Mouse (Mus musculus) 3T3-L1 (cell line): Measurements from ENCODE around the gene Gm28845.
"Not testable (repeated sequence)": the region's sequence is repeated elsewhere in the genome, so short reads cannot be mapped to it uniquely, and the experiment has no call there.

Source experiments
- DNase-seq: peaks from one replicate; pipeline ENCODE4 v3.0.0-alpha.2; 2015; ENCODE audit warnings: low read depth, low spot score

Gm28845 gene

DNA sequence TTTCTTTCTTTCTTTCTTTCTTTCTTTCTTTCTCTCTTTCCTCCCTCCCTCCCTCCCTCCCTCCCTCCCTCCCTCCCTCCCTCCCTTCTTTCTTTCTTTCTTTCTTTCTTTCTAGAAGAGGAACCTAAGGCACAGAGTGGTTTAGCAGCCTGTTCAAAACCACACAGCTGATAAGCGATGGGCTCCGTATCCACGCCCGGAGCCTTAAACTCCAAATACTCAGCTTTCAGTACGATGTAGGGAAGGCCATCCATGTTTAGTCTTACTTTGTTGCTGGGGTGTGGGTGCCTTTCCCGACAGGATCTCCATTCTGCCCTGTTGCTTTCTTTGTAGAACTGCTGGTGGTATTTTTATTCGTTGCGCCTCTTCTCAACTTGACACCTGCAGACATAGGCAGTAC, 10.2 kb downstream of the Gm28845 start:
- DNase-seq: no peak

DNA sequence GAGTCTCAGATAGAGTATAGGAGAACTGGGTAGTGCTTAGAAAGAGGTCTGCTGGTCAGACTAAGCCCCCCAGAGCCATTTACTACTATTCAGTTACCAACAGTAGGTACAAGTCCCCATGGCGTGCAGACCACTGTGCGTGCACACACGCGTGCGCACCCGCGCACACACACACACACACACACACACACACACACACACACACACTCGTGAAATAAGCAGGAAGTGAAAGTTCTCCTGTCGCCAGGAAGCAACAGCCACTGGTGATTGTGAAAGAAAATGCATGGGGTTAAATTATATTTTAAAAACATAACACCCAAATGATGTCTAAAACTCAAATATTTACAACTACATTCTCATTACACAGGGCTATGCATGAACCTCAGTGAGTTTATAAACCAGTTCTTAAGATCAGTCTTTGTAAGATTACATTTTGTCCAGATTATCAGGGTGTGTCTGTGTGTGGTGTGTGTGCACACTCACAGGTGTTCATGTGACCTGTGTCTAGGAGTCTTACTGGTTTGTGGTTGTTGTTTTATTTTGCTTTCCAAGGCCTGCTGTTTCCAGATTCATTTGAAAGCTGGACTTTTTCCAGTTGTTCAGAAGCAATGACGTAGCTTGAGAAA, 11.6 kb downstream of the Gm28845 start:
- no peak for DNase-seq

DNA sequence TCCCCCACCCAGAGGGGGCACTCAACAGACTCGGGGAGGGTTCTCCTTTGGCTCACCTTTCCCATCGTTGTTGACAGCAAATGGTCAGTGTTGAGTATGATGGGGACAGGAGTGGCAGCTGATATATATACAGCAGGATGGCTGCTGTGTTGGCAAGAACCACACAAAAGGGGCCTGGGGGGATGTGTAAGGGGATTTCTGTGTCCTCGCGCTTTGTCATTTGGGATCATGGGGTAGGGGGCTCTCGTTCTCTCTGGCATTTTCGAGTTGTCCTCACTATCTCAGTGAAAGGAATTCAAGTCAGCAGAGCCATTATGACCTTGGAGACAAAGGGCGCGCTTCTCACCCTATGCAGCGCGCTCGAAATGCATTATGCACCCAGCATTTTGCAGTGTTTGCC, 16.1 kb downstream of the Gm28845 start, which contains the start of gene Cryga:
TSS of gene Cryga (minus strand) at position 101 of the 400 bp plus-strand sequence.
- no peak for DNase-seq

DNA sequence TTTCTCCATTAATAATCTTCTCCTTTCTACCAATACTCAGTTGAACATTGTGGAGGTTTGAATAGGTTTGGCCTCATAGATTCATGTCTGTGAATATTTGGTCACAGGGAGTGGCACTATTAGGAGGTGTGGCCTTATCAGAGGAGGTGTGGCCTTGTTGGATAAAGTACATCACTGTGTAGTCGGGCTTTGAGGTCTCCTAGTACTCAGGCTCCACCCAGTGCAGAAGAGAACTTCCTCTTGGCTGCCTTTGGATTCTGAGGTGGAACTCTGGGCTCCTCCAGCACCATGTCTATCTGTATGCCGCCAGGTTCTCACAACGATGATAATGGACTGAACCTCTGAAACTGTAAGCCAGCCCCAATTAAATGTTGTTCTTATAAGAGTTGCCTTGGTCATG, 22.4 kb downstream of the Gm28845 start:
- DNase-seq: no peak

DNA sequence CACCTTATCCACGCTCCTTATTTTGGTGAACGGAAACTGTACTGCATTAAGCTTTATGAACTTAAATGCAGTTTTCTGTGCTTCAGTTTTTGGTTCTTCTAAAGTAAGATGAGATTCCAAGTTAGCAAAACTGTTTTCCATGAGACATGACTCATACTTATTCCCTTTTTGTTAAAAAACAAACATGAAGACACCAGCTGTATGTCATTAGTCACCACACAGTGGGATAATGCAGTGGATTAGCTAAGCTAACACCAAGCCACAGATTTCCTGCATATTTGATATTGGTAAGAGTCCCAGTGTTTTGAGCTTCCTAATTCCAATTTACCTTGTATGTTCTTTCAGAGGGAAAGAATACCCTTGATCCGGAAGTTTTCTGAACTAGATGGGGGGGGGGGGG, 27.8 kb downstream of the Gm28845 start:
- DNase-seq: peak; percentile 72

DNA sequence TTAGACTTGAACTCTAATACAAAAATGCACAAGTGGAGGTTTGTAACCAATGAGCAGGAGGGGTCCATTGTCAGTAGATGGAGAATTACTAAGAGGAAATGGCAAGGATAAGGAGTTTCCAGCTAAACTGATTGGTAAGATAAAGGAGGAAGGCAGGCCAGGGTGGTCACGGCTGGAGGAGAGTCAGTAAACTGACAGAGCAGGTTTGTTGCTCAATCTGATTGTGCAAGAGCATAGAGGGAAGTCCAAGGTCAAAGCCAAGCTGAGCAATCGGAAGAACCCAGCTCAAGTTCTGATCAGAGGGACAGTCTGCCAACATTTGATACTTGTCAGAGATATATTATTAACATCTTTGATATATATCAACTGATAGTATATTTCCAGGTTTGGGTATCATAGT, 29.0 kb downstream of the Gm28845 start:
- peak; percentile 58 for DNase-seq

DNA sequence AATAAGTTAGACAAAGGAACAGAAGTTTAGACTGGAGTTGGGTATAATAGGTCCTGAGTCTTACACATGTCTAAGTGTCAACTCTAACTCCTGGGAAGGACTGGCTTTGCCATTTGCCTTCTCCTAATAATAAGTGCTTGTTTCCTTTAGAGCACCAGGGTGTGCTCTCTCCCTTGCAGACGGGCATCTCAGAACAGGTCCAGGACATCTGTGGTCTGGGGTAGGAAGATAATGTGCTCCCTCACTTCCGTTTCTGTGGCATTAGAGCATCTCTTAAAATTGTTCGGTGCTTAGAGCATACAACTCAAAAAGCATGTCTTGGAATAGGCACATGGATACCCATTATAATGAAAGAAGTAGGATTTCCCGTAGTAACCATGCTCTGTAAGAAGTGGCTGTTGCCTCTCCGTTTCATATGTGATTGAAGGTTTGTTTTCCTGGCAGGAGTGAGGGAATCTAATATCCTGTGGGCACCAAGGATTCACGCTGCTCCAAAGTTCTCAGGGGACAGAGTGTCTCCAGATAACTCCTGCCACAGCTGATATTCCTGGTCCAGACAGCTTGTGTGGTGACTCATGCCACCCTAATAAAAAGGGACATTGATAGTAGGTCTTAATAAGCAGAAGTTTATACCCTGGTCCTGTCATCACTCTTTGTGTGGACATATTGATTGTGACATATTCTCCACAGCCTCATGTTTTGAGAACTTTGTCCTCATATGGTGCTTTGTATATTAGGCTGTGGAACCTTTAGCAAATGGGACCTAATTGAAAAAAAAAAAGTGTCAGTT, 30.6 kb downstream of the Gm28845 start:
- no peak for DNase-seq

DNA sequence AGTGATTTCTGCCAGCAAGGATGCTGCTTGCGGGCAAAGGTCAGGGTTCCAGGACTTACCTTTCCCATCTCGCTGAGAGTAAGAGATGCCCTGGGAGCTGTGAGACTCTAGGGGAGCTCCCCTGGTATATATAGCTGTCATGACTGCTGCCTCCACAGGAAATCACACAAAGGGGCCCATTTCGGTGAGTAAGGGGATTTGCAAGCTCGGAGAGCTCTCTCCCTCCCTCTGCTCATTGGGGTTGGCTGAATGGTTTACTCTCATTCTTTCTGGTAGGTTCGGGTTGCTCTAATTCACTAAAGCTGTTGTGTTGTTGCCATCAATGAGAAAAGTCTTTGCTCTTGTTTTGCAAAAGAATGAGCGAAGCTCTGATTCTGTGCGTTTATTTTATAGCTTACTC, 37.2 kb downstream of the Gm28845 start, which contains the start of gene Crygb:
TSS of gene Crygb (minus strand) at position 101 of the 400 bp plus-strand sequence.
- DNase-seq: no peak

DNA sequence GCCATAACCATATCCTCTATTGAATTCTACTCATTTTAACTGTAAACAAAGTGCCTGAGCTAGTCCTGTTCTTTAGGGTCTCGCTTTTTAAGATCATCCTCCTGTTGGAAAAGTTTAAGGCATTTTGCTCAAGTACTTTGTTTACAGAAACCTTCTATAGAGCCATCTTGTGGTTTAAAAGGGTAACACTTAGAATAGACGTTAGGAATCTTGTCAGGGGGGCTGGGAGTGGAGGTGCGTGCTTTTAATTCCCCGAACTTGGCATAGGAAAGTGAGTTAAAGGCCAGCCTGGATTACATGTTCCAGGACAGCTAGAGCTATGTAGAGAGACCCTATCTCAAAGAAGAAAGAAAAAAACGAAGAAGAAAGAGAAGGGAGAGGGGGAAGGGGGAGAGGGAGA, 43.8 kb downstream of the Gm28845 start:
- DNase-seq: peak; percentile 40

DNA sequence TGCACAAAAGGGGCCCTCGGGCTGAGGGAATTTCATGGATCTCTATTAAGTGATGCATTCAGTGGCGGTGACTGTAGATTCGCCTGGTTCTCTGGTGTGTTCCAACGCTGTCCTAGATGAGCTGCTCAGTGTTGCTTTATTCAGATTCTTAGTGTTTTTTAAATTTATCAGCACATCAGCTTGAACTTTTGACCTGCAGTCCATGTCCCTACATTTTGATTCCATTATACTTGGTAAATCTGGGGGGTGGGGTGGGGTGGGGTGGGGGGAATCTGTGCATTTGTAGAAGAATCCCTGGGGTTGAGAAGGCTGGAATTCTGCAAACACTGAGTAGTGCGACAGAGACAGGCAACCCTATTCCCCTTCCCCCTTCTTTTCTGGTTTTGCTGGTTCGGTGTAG, 45.8 kb downstream of the Gm28845 start, which contains the start of gene Crygc:
TSS of gene Crygc (minus strand) at position 101 of the 400 bp plus-strand sequence.
- no peak for DNase-seq

DNA sequence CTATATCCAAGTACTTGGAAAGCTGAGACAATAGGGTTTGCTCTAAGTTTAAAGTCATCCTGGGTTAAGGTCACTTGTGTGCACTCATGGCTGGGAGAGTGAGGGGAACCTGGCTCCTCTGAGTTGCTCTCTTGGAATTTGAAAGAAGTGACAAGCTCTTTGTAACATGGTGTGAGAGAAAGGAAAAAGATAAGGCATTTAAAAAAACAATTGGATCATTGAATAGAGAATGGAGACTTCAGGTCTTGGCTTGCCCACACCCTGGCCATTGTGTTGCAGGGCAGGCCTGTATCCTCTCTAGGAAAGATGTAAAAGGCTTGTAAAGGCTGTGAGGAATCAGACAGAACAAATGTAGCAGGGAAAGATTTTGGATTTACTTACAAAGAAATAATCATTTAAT, 51.5 kb downstream of the Gm28845 start:
- no peak for DNase-seq

DNA sequence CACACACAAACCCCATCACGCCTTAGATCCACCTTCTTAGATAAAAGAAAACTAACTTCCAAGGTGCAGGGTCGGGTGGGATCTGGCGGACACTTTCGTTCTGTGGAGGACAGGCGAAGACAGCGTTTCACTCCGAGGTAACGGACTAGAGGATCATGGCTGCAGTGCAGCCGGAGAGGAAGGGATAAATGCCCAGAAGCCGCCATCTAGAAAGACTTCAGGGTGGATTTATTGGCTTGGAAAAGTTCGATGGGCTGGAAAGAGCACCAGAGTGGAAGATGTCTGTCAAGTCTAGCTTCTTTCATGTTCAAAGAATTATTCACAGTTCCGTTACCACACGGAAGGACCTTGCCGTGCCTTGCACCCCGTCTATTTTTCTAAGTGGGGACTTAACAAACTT, 55.2 kb downstream of the Gm28845 start:
- DNase-seq: no peak

DNA sequence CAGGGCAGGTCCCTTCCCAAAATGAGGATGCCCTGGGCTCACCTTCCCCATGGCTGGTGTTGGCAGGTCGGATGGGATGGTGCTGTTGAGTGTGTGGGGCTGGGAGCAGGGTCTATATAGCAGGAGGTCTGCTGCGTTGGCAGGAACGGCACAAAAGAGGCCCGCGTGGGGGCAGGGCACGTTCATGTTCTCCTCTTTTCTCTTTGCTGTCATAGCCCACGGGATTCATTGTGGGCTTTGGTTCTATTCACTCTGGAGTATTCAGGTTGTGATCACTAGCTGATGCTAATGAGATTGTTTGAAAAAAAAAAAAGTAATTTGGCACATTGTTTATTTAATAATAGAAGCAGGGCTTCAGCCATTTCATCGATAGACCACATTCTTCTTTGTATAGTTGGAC, 56.0 kb downstream of the Gm28845 start, which contains the start of gene Crygd:
TSS of gene Crygd (minus strand) at position 101 of the 400 bp plus-strand sequence.
- DNase-seq: no peak

DNA sequence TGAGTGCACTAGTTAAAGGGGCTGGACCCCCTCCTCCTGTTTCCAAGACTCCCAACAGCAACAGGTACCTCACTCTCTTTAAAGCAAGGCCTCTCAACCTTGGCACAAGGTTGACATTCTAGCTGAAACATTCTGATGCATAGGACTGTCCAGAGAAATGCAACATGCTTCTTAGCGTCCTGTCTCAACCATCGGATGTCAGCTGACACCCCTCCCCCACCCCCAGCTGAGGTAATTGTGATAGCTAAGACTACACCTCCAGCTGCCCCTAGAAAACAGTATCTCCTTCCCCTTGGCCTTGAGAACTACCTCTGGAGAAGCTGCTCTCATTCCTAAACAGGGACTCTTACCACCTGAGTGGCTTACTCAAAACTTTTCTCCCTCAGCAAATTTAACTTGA, 67.2 kb downstream of the Gm28845 start:
- DNase-seq: no peak

DNA sequence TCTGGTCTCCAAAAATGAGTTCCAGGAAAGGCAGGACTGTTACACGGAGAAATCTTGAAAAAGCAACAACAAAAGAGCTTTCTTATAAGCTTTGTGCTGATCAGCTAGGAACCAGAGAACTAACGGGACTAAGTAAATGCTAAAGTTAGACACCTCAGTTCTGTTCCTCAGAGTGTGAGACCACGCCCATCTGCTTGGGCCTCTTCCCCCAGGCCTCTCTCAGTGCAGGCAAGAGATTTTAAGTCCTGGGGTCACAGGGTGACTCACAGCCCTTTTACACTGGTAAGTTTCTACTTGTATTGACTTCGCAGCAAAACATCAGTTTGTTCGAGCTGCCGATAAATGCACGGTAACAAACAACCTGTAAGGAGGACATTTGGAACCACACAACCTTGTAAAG, 67.7 kb downstream of the Gm28845 start:
- DNase-seq: peak; percentile 18

DNA sequence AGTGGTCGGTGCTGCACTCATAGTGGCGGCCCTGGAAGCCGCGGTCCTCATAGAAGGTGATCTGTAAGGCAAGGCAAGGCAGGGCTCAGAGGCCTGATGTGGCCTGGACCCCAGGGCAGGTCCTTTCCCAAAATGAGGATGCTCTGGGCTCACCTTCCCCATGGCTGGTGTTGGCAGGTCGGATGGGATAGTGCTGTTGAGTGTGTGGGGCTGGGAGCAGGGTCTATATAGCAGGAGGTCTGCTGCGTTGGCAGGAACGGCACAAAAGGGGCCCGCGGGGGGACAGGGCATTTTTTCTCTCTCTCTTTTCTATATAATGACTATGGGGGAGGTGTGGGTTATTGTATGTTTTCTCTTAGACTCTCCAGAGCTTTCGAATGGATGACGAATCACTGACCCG, 68.4 kb downstream of the Gm28845 start, which contains the start of gene Cryge:
TSS of gene Cryge (minus strand) at position 198 of the 400 bp plus-strand sequence.
- DNase-seq: not testable (repeated sequence)
